Mouse (Mus musculus): ENCODE results near the gene Srebf1. TPM values are rescaled to one million over a fixed set of nuclear protein-coding genes. Genes with fewer than 3 reads are reported as not detected.
A peak's percentile ranks its signal among the peaks of the same experiment; 100 is the strongest.

The Srebf1 gene
- polyA plus RNA-seq, 1 experiment from 2014 or later: 44.2 TPM

- H3K9me3 ChIP-seq (replicated peaks): no peaks in the 10 kb centered on the region
- no peak overlapping the region for H3K9ac ChIP-seq (replicated peaks)
- 0 out of 2 replicates have a peak overlapping the region, but pooled peaks have one; percentile 18 for H3K27ac ChIP-seq (replicated peaks)
- no peak for ATAC-seq (ENCODE audit: low FRiP score)
- peaks cover 18% of the 10 kb centered on the region for H3K4me1 ChIP-seq
- WGBS: 75% methylated on average over 5 of the region's 5 CpGs
- H3K4me3 ChIP-seq (replicated peaks): no peak overlapping the region
- H3K27me3 ChIP-seq (replicated peaks): no peaks in the 10 kb centered on the region
- peaks cover 21% of the 10 kb centered on the region for H3K36me3 ChIP-seq
- no peak overlapping the region for H3K4me2 ChIP-seq
Observed at GRCm38 (mm10) chr11:60254308-60254707, 31.9 kb upstream of the Srebf1 start.

GRCm38 (mm10) chr11:60253546-60253945, 31.2 kb upstream of the Srebf1 start:
- no peak overlapping the region for H3K4me3 ChIP-seq (replicated peaks)
- H3K9me3 ChIP-seq (replicated peaks): no peaks in the 10 kb centered on the region
- H3K4me1 ChIP-seq: peaks cover 24% of the 10 kb centered on the region
- no peak overlapping the region for H3K4me2 ChIP-seq
- H3K9ac ChIP-seq (replicated peaks): no peak overlapping the region
- H3K27ac ChIP-seq (replicated peaks): no peak overlapping the region
- H3K36me3 ChIP-seq: peaks cover 21% of the 10 kb centered on the region
- 94% methylated on average over 2 of the region's 2 CpGs for WGBS
- no peak for ATAC-seq (ENCODE audit: low FRiP score)
- H3K27me3 ChIP-seq (replicated peaks): no peaks in the 10 kb centered on the region

- ATAC-seq (ENCODE audit: low FRiP score): no peak
- Histone ChIP-seq H3K4me3 (replicated peaks) (no peak overlapping the region), H3K36me3 (peaks cover 14% of the 10 kb centered on the region), H3K4me1 (peaks cover 22% of the 10 kb centered on the region), H3K9me3 (replicated peaks) (no peaks in the 10 kb centered on the region), H3K27me3 (replicated peaks) (no peaks in the 10 kb centered on the region), H3K9ac (replicated peaks) (no peak overlapping the region), H3K27ac (replicated peaks) (no peak overlapping the region), H3K4me2 (no peak overlapping the region)
- WGBS: 57% methylated on average over 6 of the region's 6 CpGs
Observed at GRCm38 (mm10) chr11:60250971-60251643, 28.7 kb upstream of the Srebf1 start.

- Histone ChIP-seq H3K4me1 (peaks cover 12% of the 10 kb centered on the region), H3K4me3 (replicated peaks) (no peak overlapping the region), H3K9ac (replicated peaks) (no peak overlapping the region), H3K9me3 (replicated peaks) (no peaks in the 10 kb centered on the region), H3K27me3 (replicated peaks) (no peaks in the 10 kb centered on the region), H3K4me2 (no peak overlapping the region), H3K36me3 (peaks cover 20% of the 10 kb centered on the region), H3K27ac (replicated peaks) (no peak overlapping the region)
- no peak for ATAC-seq (ENCODE audit: low FRiP score)
- WGBS: 84% methylated on average over 2 of the region's 2 CpGs
Observed at GRCm38 (mm10) chr11:60249885-60250284, 27.5 kb upstream of the Srebf1 start.

GRCm38 (mm10) chr11:60248596-60249404, 26.4 kb upstream of the Srebf1 start:
- no peak overlapping the region for H3K4me2 ChIP-seq
- peaks cover 12% of the 10 kb centered on the region for H3K4me1 ChIP-seq
- H3K27me3 ChIP-seq (replicated peaks): no peaks in the 10 kb centered on the region
- WGBS: 31% methylated on average over 13 of the region's 13 CpGs
- no peak overlapping the region for H3K9ac ChIP-seq (replicated peaks)
- H3K9me3 ChIP-seq (replicated peaks): no peaks in the 10 kb centered on the region
- peaks cover 21% of the 10 kb centered on the region for H3K36me3 ChIP-seq
- peak overlapping the region; percentile 65 for H3K27ac ChIP-seq (replicated peaks)
- no peak for ATAC-seq (ENCODE audit: low FRiP score)
- H3K4me3 ChIP-seq (replicated peaks): no peak overlapping the region

GRCm38 (mm10) chr11:60247753-60248550, 25.6 kb upstream of the Srebf1 start:
- no peak overlapping the region for H3K4me3 ChIP-seq (replicated peaks)
- no peaks in the 10 kb centered on the region for H3K9me3 ChIP-seq (replicated peaks)
- peak overlapping the region; percentile 65 for H3K27ac ChIP-seq (replicated peaks)
- 49% methylated on average over 5 of the region's 5 CpGs for WGBS
- no peak for ATAC-seq (ENCODE audit: low FRiP score)
- H3K4me1 ChIP-seq: peaks cover 12% of the 10 kb centered on the region
- H3K4me2 ChIP-seq: no peak overlapping the region
- no peaks in the 10 kb centered on the region for H3K27me3 ChIP-seq (replicated peaks)
- H3K36me3 ChIP-seq: peaks cover 19% of the 10 kb centered on the region
- H3K9ac ChIP-seq (replicated peaks): no peak overlapping the region

- no peak overlapping the region for H3K9ac ChIP-seq (replicated peaks)
- no peak overlapping the region for H3K4me3 ChIP-seq (replicated peaks)
- no peak for ATAC-seq (ENCODE audit: low FRiP score)
- peaks cover 12% of the 10 kb centered on the region for H3K4me1 ChIP-seq
- H3K27ac ChIP-seq (replicated peaks): no peak overlapping the region
- H3K27me3 ChIP-seq (replicated peaks): no peaks in the 10 kb centered on the region
- no peaks in the 10 kb centered on the region for H3K9me3 ChIP-seq (replicated peaks)
- H3K36me3 ChIP-seq: peaks cover 31% of the 10 kb centered on the region
- H3K4me2 ChIP-seq: no peak overlapping the region
Observed at GRCm38 (mm10) chr11:60246077-60246476, 23.7 kb upstream of the Srebf1 start.

- H3K9me3 ChIP-seq (replicated peaks): no peaks in the 10 kb centered on the region
- H3K36me3 ChIP-seq: peaks cover 38% of the 10 kb centered on the region
- no peak for ATAC-seq (ENCODE audit: low FRiP score)
- no peak overlapping the region for H3K4me3 ChIP-seq (replicated peaks)
- peaks cover 12% of the 10 kb centered on the region for H3K4me1 ChIP-seq
- 74% methylated on average over 11 of the region's 11 CpGs for WGBS
- no peak overlapping the region for H3K4me2 ChIP-seq
- no peak overlapping the region for H3K27ac ChIP-seq (replicated peaks)
- no peak overlapping the region for H3K9ac ChIP-seq (replicated peaks)
- no peaks in the 10 kb centered on the region for H3K27me3 ChIP-seq (replicated peaks)
Observed at GRCm38 (mm10) chr11:60244503-60245143, 22.2 kb upstream of the Srebf1 start.

GRCm38 (mm10) chr11:60240509-60240908, 18.1 kb upstream of the Srebf1 start:
- Histone ChIP-seq H3K9me3 (replicated peaks) (no peaks in the 10 kb centered on the region), H3K9ac (replicated peaks) (no peak overlapping the region), H3K27ac (replicated peaks) (no peak overlapping the region), H3K27me3 (replicated peaks) (no peaks in the 10 kb centered on the region), H3K4me1 (no peaks in the 10 kb centered on the region), H3K4me3 (replicated peaks) (no peak overlapping the region), H3K36me3 (peaks cover 63% of the 10 kb centered on the region), H3K4me2 (no peak overlapping the region)
- no peak for ATAC-seq (ENCODE audit: low FRiP score)
- WGBS: 85% methylated on average over 4 of the region's 4 CpGs

GRCm38 (mm10) chr11:60235351-60235750, 13.0 kb upstream of the Srebf1 start:
- Histone ChIP-seq H3K4me2 (no peak overlapping the region), H3K36me3 (peaks cover 37% of the 10 kb centered on the region), H3K9ac (replicated peaks) (no peak overlapping the region), H3K27ac (replicated peaks) (no peak overlapping the region), H3K4me1 (peaks cover 6% of the 10 kb centered on the region; the same call in 1 of the 2 replicates), H3K4me3 (replicated peaks) (no peak overlapping the region), H3K9me3 (replicated peaks) (no peaks in the 10 kb centered on the region), H3K27me3 (replicated peaks) (no peaks in the 10 kb centered on the region)
- no peak for ATAC-seq (ENCODE audit: low FRiP score)
- 49% methylated on average over 5 of the region's 5 CpGs for WGBS

GRCm38 (mm10) chr11:60233235-60233634, 10.9 kb upstream of the Srebf1 start:
- ATAC-seq (ENCODE audit: low FRiP score): no peak
- Histone ChIP-seq H3K27me3 (replicated peaks) (no peaks in the 10 kb centered on the region), H3K4me2 (no peak overlapping the region), H3K27ac (replicated peaks) (peak overlapping the region; percentile 28; the same call in 1 of the 2 replicates), H3K9me3 (replicated peaks) (no peaks in the 10 kb centered on the region), H3K36me3 (peaks cover 39% of the 10 kb centered on the region), H3K4me1 (peaks cover 6% of the 10 kb centered on the region; the same call in 1 of the 2 replicates), H3K4me3 (replicated peaks) (no peak overlapping the region), H3K9ac (replicated peaks) (no peak overlapping the region)
- 51% methylated on average over 8 of the region's 8 CpGs for WGBS

Measured in neural tube, embryonic 15.5 days (tissue).